Mouse (Mus musculus): ENCODE results near the gene Usp21. TPM values are rescaled to one million over a fixed set of nuclear protein-coding genes. Genes with fewer than 3 reads are reported as not detected.
"Not testable (repeated sequence)": the region's sequence is repeated elsewhere in the genome, so short reads cannot be mapped to it uniquely, and the experiment has no call there.

Usp21 gene
- polyA plus RNA-seq, 1 experiment from 2014 or later, result 25.8 TPM

DNA sequence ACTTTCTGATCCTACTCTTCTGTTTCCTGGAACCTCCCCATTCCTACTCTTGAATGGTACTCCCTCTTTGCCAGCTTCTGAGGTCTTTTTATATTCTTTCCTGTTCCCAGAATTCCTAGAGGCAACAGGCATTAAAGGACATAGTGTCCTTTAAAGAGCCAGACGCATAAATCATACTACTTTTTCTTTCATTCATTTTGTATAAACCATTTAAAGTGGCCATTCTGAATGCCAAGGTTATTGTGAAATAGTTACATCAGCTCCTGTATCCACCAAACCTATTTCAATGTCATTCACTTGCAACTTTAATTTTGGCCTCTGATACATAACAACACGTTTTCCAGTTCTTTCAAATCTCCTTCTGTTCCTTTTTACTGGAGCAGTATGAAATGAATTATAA is 21.5 kb upstream of the Usp21 start:
- Histone ChIP-seq H3K9ac (no peak overlapping the region), H3K4me1 (replicated peaks) (no peaks in the 10 kb centered on the region; the same call in 1 of the 2 replicates), H3K4me2 (no peak overlapping the region), H3K27ac (no peak overlapping the region), H3K36me3 (no peaks in the 10 kb centered on the region), H3K27me3 (peaks cover 6% of the 10 kb centered on the region; the same call in 1 of the 2 replicates), H3K4me3 (replicated peaks) (no peak overlapping the region), H3K9me3 (replicated peaks) (no peaks in the 10 kb centered on the region)
- 42% methylated on average over 2 of the region's 2 CpGs for WGBS (ENCODE audit: insufficient replicate concordance)
- ATAC-seq (ENCODE audit: low read depth), result no peak
- no peak for DNase-seq

DNA sequence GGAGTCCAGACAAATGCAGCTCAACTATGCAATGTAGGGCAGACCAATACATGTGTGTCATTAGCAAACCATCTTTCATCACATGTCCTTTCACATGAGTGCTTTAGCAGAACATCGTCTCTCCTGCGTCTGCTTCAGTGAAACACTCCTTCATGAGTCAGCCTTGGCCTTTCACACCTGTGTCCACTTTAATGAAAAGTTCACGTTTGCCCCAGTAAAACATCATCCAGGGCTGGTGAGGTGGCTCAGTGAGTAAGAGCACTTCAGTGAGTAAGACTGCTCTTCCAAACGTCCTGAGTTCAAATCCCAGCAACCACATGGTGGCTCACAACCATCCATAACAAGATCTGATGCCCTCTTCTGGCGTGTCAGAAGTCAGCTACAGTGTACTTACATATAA is 18.4 kb upstream of the Usp21 start:
- WGBS (ENCODE audit: insufficient replicate concordance), result 60% methylated on average over 5 of the region's 5 CpGs
- not testable (repeated sequence) for DNase-seq; H3K4me2 ChIP-seq; H3K4me1 ChIP-seq (replicated peaks); H3K27ac ChIP-seq; ATAC-seq (ENCODE audit: low read depth); H3K4me3 ChIP-seq (replicated peaks); H3K36me3 ChIP-seq; H3K27me3 ChIP-seq; H3K9me3 ChIP-seq (replicated peaks); H3K9ac ChIP-seq

DNA sequence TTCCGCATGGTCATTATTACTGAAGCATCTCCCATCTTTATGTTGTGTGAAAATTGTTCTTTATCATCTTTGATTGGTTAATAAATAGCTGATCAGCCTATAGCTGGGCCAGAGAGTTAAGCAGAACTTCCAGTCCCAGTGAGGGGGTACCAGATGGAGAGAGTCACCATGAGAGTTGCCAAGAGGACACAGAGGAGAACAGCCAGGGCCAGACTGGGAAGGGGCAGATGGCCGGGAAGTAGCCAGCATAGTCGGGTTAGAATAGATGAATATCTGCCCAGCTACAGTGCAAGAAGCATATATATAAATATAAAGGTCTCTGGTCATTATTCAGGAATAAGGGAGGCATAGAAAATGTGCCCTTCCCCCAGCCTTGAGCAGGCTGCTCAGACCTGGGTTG is 10.4 kb upstream of the Usp21 start:
- H3K9me3 ChIP-seq (replicated peaks), result no peaks in the 10 kb centered on the region
- no peak for DNase-seq
- H3K9ac ChIP-seq, result no peak overlapping the region
- peaks cover 40% of the 10 kb centered on the region for H3K27me3 ChIP-seq
- peaks cover 10% of the 10 kb centered on the region for H3K4me1 ChIP-seq (replicated peaks)
- H3K4me3 ChIP-seq (replicated peaks), result no peak overlapping the region
- H3K27ac ChIP-seq, result no peak overlapping the region
- 46% methylated on average over 3 of the region's 3 CpGs for WGBS (ENCODE audit: insufficient replicate concordance)
- ATAC-seq (ENCODE audit: low read depth), result no peak
- no peak overlapping the region for H3K4me2 ChIP-seq
- no peaks in the 10 kb centered on the region for H3K36me3 ChIP-seq

DNA sequence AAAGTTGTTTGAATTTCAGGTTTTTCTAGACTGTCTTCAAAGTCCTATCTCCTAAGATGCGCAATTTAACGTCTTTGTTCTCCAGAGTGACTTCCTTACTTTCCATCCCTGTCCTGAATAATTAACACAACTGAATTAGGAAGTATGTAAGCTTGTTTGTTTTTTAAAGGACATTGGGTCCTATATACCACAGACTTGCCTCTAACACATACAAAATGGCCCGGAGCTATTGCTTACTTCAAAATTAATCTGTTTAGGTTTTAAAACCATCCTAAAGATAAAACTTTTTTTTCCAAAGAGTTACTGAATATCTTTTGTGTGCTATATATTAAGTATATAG is 7.2 kb upstream of the Usp21 start:
- peaks cover 6% of the 10 kb centered on the region for H3K36me3 ChIP-seq
- H3K4me2 ChIP-seq, result peak overlapping the region; percentile 63
- H3K4me1 ChIP-seq (replicated peaks), result peaks cover 34% of the 10 kb centered on the region
- ATAC-seq (ENCODE audit: low read depth) (no peak), DNase-seq (no peak)
- peak overlapping the region; percentile 84 for H3K9ac ChIP-seq
- peaks cover 36% of the 10 kb centered on the region for H3K27me3 ChIP-seq
- peak overlapping the region; percentile 79 for H3K4me3 ChIP-seq (replicated peaks)
- WGBS (ENCODE audit: insufficient replicate concordance), result 6% methylated on average over 3 of the region's 3 CpGs
- H3K27ac ChIP-seq, result peak overlapping the region; percentile 87; the same call in 1 of the 2 replicates
- no peaks in the 10 kb centered on the region for H3K9me3 ChIP-seq (replicated peaks)

DNA sequence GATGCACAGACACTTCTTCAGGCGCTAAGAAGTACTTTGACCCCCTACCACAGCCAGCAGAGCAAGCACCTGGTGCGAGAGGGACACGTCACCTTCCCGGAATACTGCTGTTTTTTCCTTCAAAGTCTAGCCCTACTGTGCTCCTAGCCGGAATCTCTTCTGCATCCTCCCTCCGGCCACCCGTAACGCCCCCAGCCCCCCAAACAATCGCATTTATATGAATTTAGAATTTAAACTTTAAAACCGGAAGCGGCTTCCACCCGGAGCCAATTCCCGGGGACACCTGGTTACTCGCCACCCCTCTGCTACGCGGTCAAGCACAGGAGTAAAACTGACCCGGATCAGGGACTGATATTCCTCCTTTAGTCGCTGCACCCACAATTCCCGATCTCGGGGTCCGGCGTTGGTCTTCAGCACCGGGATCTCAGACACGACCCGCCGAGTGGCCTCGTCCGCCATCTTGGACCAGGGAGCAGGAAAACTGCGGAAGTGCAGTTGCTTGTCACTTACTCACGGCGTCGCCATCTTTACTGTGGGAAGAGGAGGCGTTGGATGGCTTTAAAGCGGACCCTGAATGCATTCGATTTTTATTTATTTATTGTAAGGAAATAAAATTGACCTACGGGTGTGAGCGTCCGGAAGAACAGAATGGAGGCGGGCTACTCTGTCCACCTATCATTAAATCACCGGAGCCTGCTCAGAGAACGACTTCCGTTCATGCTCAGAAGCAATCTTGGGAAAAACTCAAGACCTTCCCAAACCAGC is 6.7 kb upstream of the Usp21 start, which contains the start of gene Ufc1:
Gene Ufc1 (minus strand): TSS at position 727 of the 765 bp plus-strand sequence.
- under 1% methylated on average over 42 of the region's 42 CpGs for WGBS (ENCODE audit: insufficient replicate concordance)
- Histone ChIP-seq H3K9ac (peak within 1 kb of the TSS; percentile 84), H3K36me3 (peaks cover 11% of the 10 kb centered on the region), H3K4me3 (replicated peaks) (peak within 1 kb of the TSS; percentile 79), H3K4me1 (replicated peaks) (peaks cover 34% of the 10 kb centered on the region), H3K27ac (peak within 1 kb of the TSS; percentile 87), H3K4me2 (peak within 1 kb of the TSS; percentile 63), H3K9me3 (replicated peaks) (no peaks in the 10 kb centered on the region), H3K27me3 (peaks cover 36% of the 10 kb centered on the region)
- peak; percentile 74 for DNase-seq
- peak; percentile 73 for ATAC-seq (ENCODE audit: low read depth)

DNA sequence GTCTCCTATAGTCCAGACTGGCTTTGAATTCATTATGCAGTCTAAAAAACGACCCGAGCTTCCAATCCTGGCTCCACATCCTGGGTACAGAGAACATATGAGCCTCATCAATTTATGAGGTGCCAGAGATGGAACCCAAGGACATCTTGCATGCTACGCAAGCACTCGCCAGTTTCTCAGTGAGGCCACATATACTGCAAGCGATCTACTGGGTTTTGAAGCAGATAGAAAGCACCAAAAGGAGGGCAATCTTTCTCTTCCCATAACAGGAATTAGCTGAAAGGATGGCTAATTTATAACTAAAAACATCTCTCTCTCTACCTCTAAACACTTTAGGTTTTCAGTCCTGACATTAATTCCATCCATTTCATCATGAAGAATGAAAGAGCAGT is 6.1 kb upstream of the Usp21 start:
- WGBS (ENCODE audit: insufficient replicate concordance), result 38% methylated on average over 5 of the region's 5 CpGs
- DNase-seq, result no peak
- ATAC-seq (ENCODE audit: low read depth), result no peak
- Histone ChIP-seq H3K27me3 (peaks cover 35% of the 10 kb centered on the region), H3K4me3 (replicated peaks) (peak overlapping the region; percentile 79), H3K9me3 (replicated peaks) (no peaks in the 10 kb centered on the region), H3K27ac (peak overlapping the region; percentile 87), H3K4me2 (peak overlapping the region; percentile 63), H3K4me1 (replicated peaks) (peaks cover 37% of the 10 kb centered on the region), H3K9ac (peak overlapping the region; percentile 84), H3K36me3 (peaks cover 17% of the 10 kb centered on the region)

DNA sequence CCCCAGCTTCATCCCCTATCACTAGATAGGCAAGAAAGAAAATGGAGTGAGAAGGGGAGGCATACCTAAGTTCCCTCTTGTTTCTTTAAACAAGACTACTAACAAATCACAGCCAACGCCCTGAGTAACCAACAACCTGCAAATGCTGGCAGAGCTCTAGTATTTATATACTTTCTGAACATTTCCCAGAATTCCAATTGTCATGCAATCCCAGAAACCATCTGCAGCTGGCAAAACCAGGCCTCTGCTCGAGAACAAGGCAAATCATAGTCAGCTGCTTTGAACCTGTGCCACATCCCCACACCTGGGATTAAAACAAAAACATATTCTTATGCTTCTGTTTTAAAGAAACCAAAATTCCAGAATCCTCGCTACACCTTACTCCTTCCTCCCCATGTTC is 5.6 kb upstream of the Usp21 start:
- Histone ChIP-seq H3K4me2 (peak overlapping the region; percentile 63), H3K4me1 (replicated peaks) (peaks cover 42% of the 10 kb centered on the region), H3K36me3 (peaks cover 23% of the 10 kb centered on the region), H3K4me3 (replicated peaks) (peak overlapping the region; percentile 79), H3K27me3 (peaks cover 30% of the 10 kb centered on the region), H3K27ac (no peak overlapping the region), H3K9me3 (replicated peaks) (no peaks in the 10 kb centered on the region), H3K9ac (0 out of 2 replicates have a peak overlapping the region, but pooled peaks have one; percentile 84)
- 77% methylated on average over 3 of the region's 3 CpGs for WGBS (ENCODE audit: insufficient replicate concordance)
- DNase-seq (no peak), ATAC-seq (ENCODE audit: low read depth) (no peak)

DNA sequence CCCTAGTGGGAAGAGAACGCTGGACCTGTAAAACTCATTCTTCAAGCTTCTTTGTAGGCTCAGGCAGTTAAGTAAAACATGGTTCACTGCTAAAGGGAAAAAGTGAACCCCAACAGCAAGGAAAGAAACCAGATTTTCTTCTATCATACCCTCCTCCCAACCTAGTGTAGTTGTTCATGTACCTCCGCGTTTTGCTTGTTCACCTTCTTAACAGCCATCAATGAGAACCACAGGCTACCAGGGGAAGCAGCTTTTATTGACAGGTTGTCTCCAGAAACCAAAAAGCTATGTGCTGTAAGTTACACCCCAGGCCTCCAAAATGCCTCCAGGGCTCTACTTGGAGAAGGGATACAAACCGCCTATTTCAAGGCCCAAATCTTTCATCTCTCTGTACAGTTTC is 537 bp upstream of the Usp21 start:
- H3K4me3 ChIP-seq (replicated peaks), result peak overlapping the region; percentile 93; the same call in 1 of the 2 replicates
- H3K9ac ChIP-seq, result peak overlapping the region; percentile 96
- no peaks in the 10 kb centered on the region for H3K27me3 ChIP-seq
- H3K9me3 ChIP-seq (replicated peaks), result no peaks in the 10 kb centered on the region
- peak overlapping the region; percentile 83 for H3K4me2 ChIP-seq
- peaks cover 75% of the 10 kb centered on the region for H3K4me1 ChIP-seq (replicated peaks)
- H3K36me3 ChIP-seq, result peaks cover 52% of the 10 kb centered on the region
- DNase-seq (no peak), ATAC-seq (ENCODE audit: low read depth) (no peak)
- 63% methylated on average over 4 of the region's 4 CpGs for WGBS (ENCODE audit: insufficient replicate concordance)
- H3K27ac ChIP-seq, result peak overlapping the region; percentile 62

DNA sequence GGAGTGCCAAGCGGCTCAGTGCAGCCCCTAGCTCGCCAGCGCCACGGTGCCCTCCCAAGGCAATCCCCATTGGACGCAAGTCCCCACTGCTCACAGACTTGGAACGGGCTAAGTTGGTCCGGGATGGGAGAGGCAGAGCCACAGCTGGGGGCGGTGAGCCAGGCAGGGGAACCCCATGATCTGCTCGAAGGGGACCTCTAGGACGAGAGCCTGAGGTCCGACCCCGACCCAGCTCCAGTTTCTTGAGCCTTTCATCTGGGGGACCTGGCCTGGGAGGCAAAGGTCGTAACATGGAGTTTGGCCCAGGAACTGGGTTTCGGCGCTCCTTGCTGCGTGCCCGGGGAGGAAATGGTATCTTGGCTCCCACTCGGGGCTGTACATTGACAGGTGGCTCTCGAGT is 1.3 kb downstream of the Usp21 start:
- H3K27ac ChIP-seq, result no peak overlapping the region; the same call in 1 of the 2 replicates
- ATAC-seq (ENCODE audit: low read depth), result no peak
- H3K4me1 ChIP-seq (replicated peaks), result peaks cover 71% of the 10 kb centered on the region
- peak overlapping the region; percentile 93 for H3K4me3 ChIP-seq (replicated peaks)
- peaks cover 61% of the 10 kb centered on the region for H3K36me3 ChIP-seq
- no peak for DNase-seq
- no peaks in the 10 kb centered on the region for H3K27me3 ChIP-seq
- H3K9me3 ChIP-seq (replicated peaks), result no peaks in the 10 kb centered on the region
- H3K4me2 ChIP-seq, result peak overlapping the region; percentile 83
- peak overlapping the region; percentile 96 for H3K9ac ChIP-seq
- WGBS (ENCODE audit: insufficient replicate concordance), result 87% methylated on average over 19 of the region's 19 CpGs

DNA sequence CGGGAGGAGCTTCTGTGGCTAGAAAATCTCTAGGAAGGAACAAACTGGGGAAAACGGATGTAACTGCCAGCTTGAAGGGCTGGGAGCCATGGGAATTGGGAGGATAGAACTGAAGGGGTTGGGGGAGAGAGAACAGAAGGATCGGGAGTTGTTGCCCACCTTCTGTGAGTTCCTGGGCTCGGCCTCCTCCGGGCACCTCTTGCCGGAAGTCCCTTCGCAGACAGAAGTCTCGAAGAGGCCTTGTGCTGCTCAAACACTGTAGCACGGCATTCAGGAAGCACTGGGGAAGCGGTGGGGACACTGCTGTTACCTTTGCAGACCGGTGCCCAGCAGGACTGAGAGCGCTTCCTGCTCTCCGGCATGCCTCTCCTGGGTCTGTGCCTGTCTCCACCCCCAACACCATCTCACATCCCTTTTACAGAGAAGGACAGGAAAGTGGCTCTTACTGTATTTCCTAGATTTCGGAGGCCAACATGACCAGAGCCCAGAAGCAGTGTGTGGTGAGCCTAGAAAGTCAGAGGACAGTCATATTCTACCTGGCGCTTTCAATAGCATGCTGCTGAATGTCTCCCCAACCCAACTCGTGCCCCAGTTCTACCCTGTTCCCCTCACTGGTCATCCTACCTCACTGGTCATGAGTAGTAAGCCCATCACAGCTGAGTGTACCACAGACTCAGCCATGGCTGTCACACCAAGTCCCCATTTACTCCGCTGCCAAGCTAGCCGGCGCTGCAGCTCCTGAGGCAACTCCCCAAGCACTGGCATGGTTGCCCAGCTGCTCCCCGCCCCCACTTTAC is 2.5 kb downstream of the Usp21 start:
- DNase-seq, result no peak

DNA sequence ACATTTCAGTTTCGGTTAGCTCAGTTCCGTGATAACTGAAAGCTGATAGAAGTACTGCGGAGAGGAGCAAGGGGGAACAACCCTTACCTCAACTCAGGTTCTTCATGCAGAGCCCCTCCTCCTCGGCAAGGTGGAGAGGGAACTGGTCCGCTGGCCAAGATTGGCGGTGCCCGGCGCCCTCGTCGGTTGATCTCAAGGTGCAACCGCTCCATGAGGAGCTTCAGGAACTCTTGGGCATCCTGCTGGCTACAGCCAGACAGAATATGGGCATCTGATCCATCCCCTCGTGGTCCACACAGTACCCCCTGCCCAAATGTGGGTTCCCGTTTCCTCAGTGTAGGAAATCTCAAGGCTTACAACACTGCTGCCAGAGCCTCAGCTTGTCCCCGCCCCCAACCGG is 3.3 kb downstream of the Usp21 start:
- 0 out of 2 replicates have a peak overlapping the region, but pooled peaks have one; percentile 22 for H3K9ac ChIP-seq
- no peak overlapping the region for H3K4me2 ChIP-seq
- no peak overlapping the region for H3K27ac ChIP-seq
- ATAC-seq (ENCODE audit: low read depth) (no peak), DNase-seq (no peak)
- WGBS (ENCODE audit: insufficient replicate concordance), result 90% methylated on average over 15 of the region's 15 CpGs
- H3K4me1 ChIP-seq (replicated peaks), result peaks cover 71% of the 10 kb centered on the region
- no peaks in the 10 kb centered on the region for H3K27me3 ChIP-seq
- H3K9me3 ChIP-seq (replicated peaks), result no peaks in the 10 kb centered on the region
- H3K36me3 ChIP-seq, result peaks cover 58% of the 10 kb centered on the region
- no peak overlapping the region for H3K4me3 ChIP-seq (replicated peaks)

More for the DNA sequence above, 2.5 kb downstream of the Usp21 start:
- Histone ChIP-seq H3K9me3 (replicated peaks) (no peaks in the 10 kb centered on the region), H3K27ac (peak overlapping the region; percentile 30), H3K9ac (peak overlapping the region; percentile 22; the same call in 1 of the 2 replicates), H3K4me3 (replicated peaks) (0 out of 2 replicates have a peak overlapping the region, but pooled peaks have one; percentile 4), H3K27me3 (no peaks in the 10 kb centered on the region), H3K4me1 (replicated peaks) (peaks cover 65% of the 10 kb centered on the region), H3K36me3 (peaks cover 61% of the 10 kb centered on the region), H3K4me2 (0 out of 2 replicates have a peak overlapping the region, but pooled peaks have one; percentile 6)
- 77% methylated on average over 20 of the region's 20 CpGs for WGBS (ENCODE audit: insufficient replicate concordance)
- no peak for ATAC-seq (ENCODE audit: low read depth)
